Mouse (Mus musculus) MEL (cell line): ENCODE data around the gene Sec11a. TPM values are rescaled to one million over a fixed set of nuclear protein-coding genes. Genes with fewer than 3 reads are reported as not detected.

ENCODE experiments used
- DNase-seq: peaks from one replicate; pipeline ENCODE4 v3.0.0; 2011; ENCODE audit warnings: low read depth, low spot score
- H3K27ac ChIP-seq: 2 replicates; pipeline ENCODE4 v1.5.1; 2012; ENCODE audit warnings: low read depth, mild to moderate bottlenecking, control low read depth, low read length, moderate library complexity; ENCODE audit not compliant: control insufficient read depth
- H3K27me3 ChIP-seq, 2 experiments: fragments of 150-350 bp in 1 of 2; sonication (generic) in 1 of 2; 2 replicates each; pipeline ENCODE4 v1.6.1; 2012; ENCODE audit warnings: low read length in 2 of 2, mild to moderate bottlenecking in 2 of 2, improper control_type of control experiment in 1 of 2, moderate library complexity in 1 of 2; ENCODE audit not compliant: insufficient read depth in 2 of 2, control insufficient read depth in 1 of 2
- H3K36me3 ChIP-seq, 2 experiments: 2 replicates each; pipeline ENCODE4 v1.6.1; 2012 to 2014; ENCODE audit warnings: low read length in 2 of 2, improper control_type of control experiment in 1 of 2, inconsistent platforms in 1 of 2, mild to moderate bottlenecking in 1 of 2; ENCODE audit not compliant: insufficient read depth in 2 of 2, control insufficient read depth in 1 of 2
- H3K4me1 ChIP-seq, 2 experiments: fragments of 150-350 bp in 1 of 2; sonication (generic) in 1 of 2; 2 replicates each; pipeline ENCODE4 v1.6.1; 2012; ENCODE audit warnings: low read length in 2 of 2, improper control_type of control experiment in 1 of 2, mild to moderate bottlenecking in 1 of 2; ENCODE audit not compliant: insufficient read depth in 2 of 2, control insufficient read depth in 1 of 2
- H3K4me3 ChIP-seq, 2 experiments: fragments of 150-350 bp in 1 of 2; sonication (generic) in 1 of 2; 2 replicates each; pipeline ENCODE4 v1.5.1; 2012; ENCODE audit warnings: low read depth in 2 of 2, low read length in 2 of 2, mild to moderate bottlenecking in 2 of 2, moderate library complexity in 2 of 2, control low read depth in 1 of 2, improper control_type of control experiment in 1 of 2; ENCODE audit not compliant: control insufficient read depth in 1 of 2, insufficient read depth in 1 of 2
- H3K79me2 ChIP-seq: 2 replicates; pipeline ENCODE4 v1.6.1; 2012; ENCODE audit warnings: mild to moderate bottlenecking, low read length, moderate library complexity; ENCODE audit not compliant: control insufficient read depth, poor library complexity, insufficient read depth
- H3K9ac ChIP-seq: 2 replicates; pipeline ENCODE4 v1.6.1; 2012; ENCODE audit warnings: low read depth, mild to moderate bottlenecking, control low read depth, low read length, moderate library complexity; ENCODE audit not compliant: control insufficient read depth, poor library complexity, severe bottlenecking
- H3K9me3 ChIP-seq: fragments of 150-350 bp; sonication (generic); replicated peaks from 2 replicates; pipeline ENCODE4 v1.6.1; 2012; ENCODE audit warnings: mild to moderate bottlenecking, low read length, improper control_type of control experiment, moderate library complexity; ENCODE audit not compliant: insufficient read depth
- BHLHE40 ChIP-seq: IDR thresholded peaks from 2 replicates; pipeline ENCODE4 v1.6.1; 2012; ENCODE audit warnings: low read depth, mild to moderate bottlenecking, inconsistent platforms, low read length, improper control_type of control experiment, borderline replicate concordance
- CTCF ChIP-seq, 3 experiments: IDR thresholded peaks in 2 of 3; conservative IDR thresholded peaks in 1 of 3; 2 replicates each; pipeline ENCODE4 v1.5.1; 2011 to 2012; ENCODE audit warnings: low read length in 3 of 3, low read depth in 2 of 3, mild to moderate bottlenecking in 2 of 3, improper control_type of control experiment in 1 of 3, inconsistent platforms in 1 of 3, mixed read lengths in 1 of 3, moderate library complexity in 1 of 3; ENCODE audit not compliant: control insufficient read depth in 1 of 3, insufficient read depth in 1 of 3, poor library complexity in 1 of 3, severe bottlenecking in 1 of 3
- ETS1 ChIP-seq: IDR thresholded peaks from 2 replicates; pipeline ENCODE4 v1.6.1; 2012; ENCODE audit warnings: low read depth, mild to moderate bottlenecking, inconsistent platforms, low read length, improper control_type of control experiment, moderate library complexity
- KAT2A ChIP-seq: conservative IDR thresholded peaks from 2 replicates; pipeline ENCODE4 v1.6.1; 2012; ENCODE audit warnings: low read depth, low read length, improper control_type of control experiment, inconsistent platforms
- MAFK ChIP-seq: IDR thresholded peaks from 2 replicates; pipeline ENCODE4 v1.6.1; 2011; ENCODE audit warnings: low read depth, mild to moderate bottlenecking, low read length, improper control_type of control experiment, borderline replicate concordance
- MYC ChIP-seq: IDR thresholded peaks from 2 replicates; pipeline ENCODE4 v1.6.1; 2011; ENCODE audit warnings: low read depth, mild to moderate bottlenecking, low read length, improper control_type of control experiment, moderate library complexity
- NRF1 ChIP-seq: IDR thresholded peaks from 2 replicates; pipeline ENCODE4 v1.6.1; 2014; ENCODE audit warnings: low read depth, mild to moderate bottlenecking, inconsistent platforms, low read length, improper control_type of control experiment, moderate library complexity; ENCODE audit not compliant: poor library complexity, insufficient read depth, severe bottlenecking
- POLR2AphosphoS5 ChIP-seq: IDR thresholded peaks from 2 replicates; pipeline ENCODE4 v1.6.1; 2012; ENCODE audit warnings: low read depth, borderline replicate concordance, mild to moderate bottlenecking, inconsistent platforms, low read length, moderate library complexity, mixed read lengths
- RAD21 ChIP-seq: IDR thresholded peaks from 2 replicates; pipeline ENCODE4 v1.6.1; 2011; ENCODE audit warnings: mild to moderate bottlenecking, low read depth, low read length, improper control_type of control experiment
- SIN3A ChIP-seq: IDR thresholded peaks from 2 replicates; pipeline ENCODE4 v1.6.1; 2012; ENCODE audit warnings: low read length, improper control_type of control experiment, inconsistent platforms
- SMC3 ChIP-seq: IDR thresholded peaks from 2 replicates; pipeline ENCODE4 v1.6.1; 2011; ENCODE audit warnings: low read depth, low read length, improper control_type of control experiment
- TAL1 ChIP-seq: IDR thresholded peaks from 2 replicates; pipeline ENCODE4 v1.6.1; 2012; ENCODE audit warnings: mild to moderate bottlenecking, inconsistent platforms, low read length, moderate library complexity, mixed read lengths
- TBP ChIP-seq: IDR thresholded peaks from 2 replicates; pipeline ENCODE4 v1.8.0; 2011; ENCODE audit warnings: low read depth, low read length, improper control_type of control experiment
- UBTF ChIP-seq: IDR thresholded peaks from 2 replicates; pipeline ENCODE4 v1.6.1; 2012; ENCODE audit warnings: low read depth, mild to moderate bottlenecking, inconsistent platforms, low read length, improper control_type of control experiment, moderate library complexity, borderline replicate concordance; ENCODE audit not compliant: insufficient read depth
- ZC3H11A ChIP-seq: IDR thresholded peaks from 2 replicates; pipeline ENCODE4 v1.6.1; 2012; ENCODE audit warnings: low read depth, mild to moderate bottlenecking, inconsistent platforms, low read length, improper control_type of control experiment
- ZMIZ1 ChIP-seq: IDR thresholded peaks from 2 replicates; pipeline ENCODE4 v1.6.1; 2012; ENCODE audit warnings: low read depth, mild to moderate bottlenecking, inconsistent platforms, low read length, improper control_type of control experiment, moderate library complexity
- ZNF384 ChIP-seq: IDR thresholded peaks from 2 replicates; pipeline ENCODE4 v1.6.1; 2012; ENCODE audit warnings: low read depth, mild to moderate bottlenecking, inconsistent platforms, low read length, improper control_type of control experiment
- polyA plus RNA-seq, 2 experiments: library from polyadenylated mRNA; stranded (reverse) in 1 of 2; unstranded in 1 of 2; fragments of >175 nt in 1 of 2; fragments of >200 nt in 1 of 2; gene quantifications; 2 replicates each; pipeline versions ENCODE4 v1.2.1 to v1.2.4; 2012; ENCODE audit warnings: low replicate concordance in 2 of 2, low read depth in 1 of 2; ENCODE audit not compliant: insufficient read length in 2 of 2, insufficient read depth in 1 of 2, missing spikeins in 1 of 2
- total RNA-seq: library from RNA; depleted of rRNA; stranded (reverse); fragments of 300-350 nt; gene quantifications from 2 replicates; pipeline ENCODE4 v1.2.3, GENCODE M21; 2012

The Sec11a gene
- total and polyA plus RNA-seq, 3 experiments: 114 to 144 TPM; not detected in 1

DNA sequence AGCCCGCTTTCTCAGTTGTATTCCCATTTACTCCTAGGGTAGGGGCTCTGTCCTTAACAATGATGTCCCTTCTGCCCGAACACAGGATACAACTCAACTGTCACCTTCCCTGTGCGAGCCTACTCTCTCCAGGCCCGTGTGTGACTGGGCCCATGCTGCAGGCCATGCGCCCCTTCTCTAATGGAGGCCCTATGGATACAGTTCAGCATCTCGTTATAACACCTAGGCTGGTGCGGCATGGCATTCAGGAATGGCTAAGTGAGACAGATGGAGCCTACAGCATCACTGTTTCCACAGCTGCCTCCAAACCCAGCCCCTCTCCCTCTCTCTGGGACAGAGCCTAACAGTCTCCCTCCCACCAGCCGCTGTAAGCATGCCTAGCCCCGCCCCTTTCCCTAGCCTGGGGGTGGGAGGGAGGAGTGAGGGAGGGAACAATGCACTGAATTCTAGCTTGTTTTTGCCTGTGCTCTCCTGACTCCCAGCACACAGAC lies 58.5 kb downstream of the Sec11a start:
- Histone ChIP-seq H3K4me1 (peaks cover 0 to 11% of the 10 kb centered on the region in 2 experiments; a peak in 3 of 4 replicates), H3K9me3 (no peaks in the 10 kb centered on the region), H3K27me3 (no peaks in the 10 kb centered on the region), H3K9ac (no peak overlapping the region), H3K36me3 (peaks cover 0 to 5% of the 10 kb centered on the region in 2 experiments), H3K4me3 (no peak overlapping the region), H3K27ac (no peak overlapping the region; the same call in 1 of the 2 replicates), H3K79me2 (no peaks in the 10 kb centered on the region)
- TF ChIP-seq POLR2AphosphoS5 (0 out of 2 replicates have a peak, but pooled peaks have one; percentile 19), TAL1 (no peak)
- peak; percentile 48 for DNase-seq

DNA sequence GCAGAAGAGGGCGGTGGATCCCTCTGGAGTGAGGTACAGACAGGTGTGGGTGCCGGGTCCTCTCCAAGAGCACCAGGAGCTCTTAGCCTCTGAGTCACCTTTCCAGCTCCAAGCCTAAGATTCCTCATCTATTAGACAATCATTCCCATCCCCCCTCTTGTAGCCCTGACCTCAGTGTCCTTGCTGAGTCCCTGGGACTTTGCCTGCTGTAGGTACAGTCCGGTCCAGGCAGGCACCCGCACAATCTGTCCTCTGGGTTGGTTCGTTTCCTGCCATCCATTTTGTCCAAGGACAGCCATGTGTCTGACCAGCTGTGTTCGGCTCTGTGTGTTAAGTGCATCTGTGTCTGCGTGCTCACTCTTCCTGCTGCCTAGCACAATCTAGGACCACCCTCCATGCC lies 59.0 kb downstream of the Sec11a start:
- peaks cover 0 to 5% of the 10 kb centered on the region in 2 experiments for H3K36me3 ChIP-seq
- TF ChIP-seq ZMIZ1 (no peak), TBP (no peak), MYC (no peak), CTCF (IDR thresholded peaks at IDR 0.05 in 2 of 3, conservative IDR thresholded peaks at IDR 0.05 in 1 of 3; ENCODE audit: control insufficient read depth in 1 of 3, insufficient read depth in 1 of 3, low read depth in 2 of 3, low read length in 3 of 3, poor library complexity in 1 of 3, severe bottlenecking in 1 of 3) (peak in 1 of 3 experiments; percentile 26; a peak in 2 of 6 replicates), SIN3A (no peak), SMC3 (no peak), ZC3H11A (no peak), ETS1 (no peak), BHLHE40 (no peak)

DNA sequence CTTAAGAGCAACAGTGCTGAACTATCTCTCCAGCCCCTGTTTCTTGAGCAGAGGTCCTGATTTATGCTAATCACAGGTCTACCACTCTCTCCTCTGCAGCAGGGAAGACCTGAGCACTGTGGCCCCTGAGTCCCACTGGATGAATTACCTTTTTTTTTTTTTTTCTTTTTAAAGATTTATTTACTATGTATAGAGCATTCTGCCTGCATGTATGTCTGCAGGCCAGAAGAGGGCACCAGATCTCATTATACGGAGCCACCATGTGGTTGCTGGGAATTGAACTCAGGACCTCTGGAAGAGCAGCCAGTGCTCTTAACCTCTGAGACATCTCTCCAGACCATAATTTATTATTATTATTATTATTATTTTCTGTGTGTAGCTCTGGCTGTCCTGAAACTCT lies 61.9 kb downstream of the Sec11a start:
- TF ChIP-seq ZC3H11A (peak; percentile 75), MAFK (no peak), RAD21 (peak; percentile 68), CTCF (IDR thresholded peaks at IDR 0.05 in 2 of 3, conservative IDR thresholded peaks at IDR 0.05 in 1 of 3; ENCODE audit: control insufficient read depth in 1 of 3, insufficient read depth in 1 of 3, low read depth in 2 of 3, low read length in 3 of 3, poor library complexity in 1 of 3, severe bottlenecking in 1 of 3) (peak; percentile 30 to 59 (median 59); a peak in 4 of 6 replicates), MYC (peak; percentile 84), NRF1 (no peak), ZNF384 (peak; percentile 90), KAT2A (no peak), UBTF (no peak), SMC3 (peak; percentile 64)
- Histone ChIP-seq H3K27me3 (no peaks in the 10 kb centered on the region), H3K36me3 (peaks cover 0 to 7% of the 10 kb centered on the region in 2 experiments; a peak in 3 of 4 replicates), H3K4me1 (peaks cover 0 to 14% of the 10 kb centered on the region in 2 experiments; a peak in 3 of 4 replicates), H3K4me3 (no peak overlapping the region), H3K9ac (no peak overlapping the region), H3K27ac (no peak overlapping the region), H3K79me2 (no peaks in the 10 kb centered on the region), H3K9me3 (no peaks in the 10 kb centered on the region)
- DNase-seq: peak; percentile 60

More for the DNA sequence above, 59.0 kb downstream of the Sec11a start:
- H3K9ac ChIP-seq: no peak overlapping the region
- H3K4me3 ChIP-seq: no peak overlapping the region
- DNase-seq: no peak
- H3K27me3 ChIP-seq: no peaks in the 10 kb centered on the region
- peaks cover 0 to 11% of the 10 kb centered on the region in 2 experiments; a peak in 3 of 4 replicates for H3K4me1 ChIP-seq
- no peaks in the 10 kb centered on the region for H3K79me2 ChIP-seq
- H3K9me3 ChIP-seq: no peaks in the 10 kb centered on the region
- no peak overlapping the region for H3K27ac ChIP-seq
